Mouse (Mus musculus): Measurements from ENCODE around the gene Dxo.

DNA sequence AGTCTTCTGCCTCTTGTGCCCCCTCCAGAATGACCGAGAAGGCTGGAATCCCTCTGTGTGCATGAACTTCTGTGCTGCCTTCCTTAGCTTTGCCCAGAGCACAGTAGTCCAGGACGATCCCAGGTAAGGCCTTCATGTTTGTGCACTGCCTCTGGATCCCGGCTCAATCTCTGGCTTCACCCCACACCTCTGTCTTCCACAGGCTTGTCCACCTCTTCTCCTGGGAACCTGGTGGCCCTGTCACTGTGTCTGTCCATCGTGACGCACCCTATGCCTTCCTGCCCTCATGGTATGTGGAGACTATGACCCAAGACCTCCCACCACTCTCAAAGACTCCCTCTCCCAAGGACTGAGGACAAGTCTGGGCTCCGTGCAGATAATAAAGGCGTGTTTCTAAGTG lies 2.0 kb downstream of the Dxo start:
- TF ChIP-seq GABPA (IDR thresholded peaks at IDR 0.05; ENCODE audit: insufficient replicate concordance, low read depth, low read length), result no peak
- no peak for TF ChIP-seq POLR2AphosphoS2 (IDR thresholded peaks at IDR 0.05; ENCODE audit: low read depth, low read length)
- TF ChIP-seq EP300 (IDR thresholded peaks at IDR 0.05; ENCODE audit: low read length), result no peak
- no peak for TF ChIP-seq POLR2A (IDR thresholded peaks at IDR 0.05; ENCODE audit: low read depth, low read length)
- TF ChIP-seq ZMIZ1 (IDR thresholded peaks at IDR 0.05; ENCODE audit: low read depth, low read length), result no peak
- no peak for TF ChIP-seq PAX5 (IDR thresholded peaks at IDR 0.05; ENCODE audit: low read length)
- no peak for TF ChIP-seq NRF1 (IDR thresholded peaks at IDR 0.05; ENCODE audit: low read depth, low read length)
- TF ChIP-seq CTCF (conservative IDR thresholded peaks at IDR 0.05 in 1 of 2, IDR thresholded peaks at IDR 0.05 in 1 of 2; ENCODE audit: low read depth in 2 of 2, low read length in 2 of 2), result no peak
- no peak for TF ChIP-seq BHLHE40 (IDR thresholded peaks at IDR 0.05; ENCODE audit: low read depth, low read length)
- TF ChIP-seq CHD1 (IDR thresholded peaks at IDR 0.05; ENCODE audit: low read depth, low read length), result no peak
- no peak for TF ChIP-seq USF1 (IDR thresholded peaks at IDR 0.05; ENCODE audit: low read depth, low read length)

Data from CH12.LX (cell line).